Mouse (Mus musculus): ENCODE measurements around the gene Wfdc15b. TPM values are rescaled to one million over a fixed set of nuclear protein-coding genes. Genes with fewer than 3 reads are reported as not detected.

Gene Wfdc15b
- polyA plus RNA-seq, 1 experiment from 2014 or later, result 100 TPM

DNA sequence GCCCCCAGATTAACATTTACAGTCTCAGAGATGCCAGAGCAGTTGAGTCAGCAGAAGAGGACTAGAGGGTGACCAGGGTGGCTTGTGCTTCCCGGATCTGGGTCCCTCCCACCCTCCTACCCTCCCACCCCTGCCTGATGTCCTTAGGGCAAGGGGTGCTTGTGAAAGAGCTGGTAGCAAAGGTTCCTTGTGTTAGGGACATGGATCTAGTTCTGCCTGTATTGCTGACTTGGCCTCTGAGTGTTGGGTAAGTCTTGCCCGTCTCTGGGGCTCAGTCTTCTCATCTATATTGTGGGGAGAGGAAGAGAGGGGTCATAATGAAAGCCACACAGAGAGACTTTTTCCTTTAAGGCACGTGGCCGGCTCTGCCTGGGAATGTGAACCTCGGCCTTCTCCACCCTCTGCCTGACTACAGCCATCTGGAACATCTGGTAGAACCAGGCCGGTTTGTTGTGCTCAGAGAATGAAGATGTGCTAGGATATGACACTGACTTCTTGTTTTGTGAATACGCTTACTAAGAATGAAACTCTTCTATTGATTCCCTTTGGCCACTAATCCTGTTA is 38.7 kb downstream of the Wfdc15b start, which contains the start of gene Wfdc5:
Gene Wfdc5 (minus strand): TSS at position 51 of the 564 bp plus-strand sequence.
- Histone ChIP-seq H3K4me3 (ENCODE audit: low read length) (no peak within 1 kb of the TSS), H3K27ac (ENCODE audit: low read length) (no peak within 1 kb of the TSS), H3K4me1 (ENCODE audit: insufficient read depth, low read length) (no peaks in the 10 kb centered on the region), H3K36me3 (ENCODE audit: insufficient read depth, low read length) (no peaks in the 10 kb centered on the region), H3K9me3 (ENCODE audit: low read length) (no peaks in the 10 kb centered on the region), H3K27me3 (ENCODE audit: insufficient read depth, low read length) (peaks cover 2% of the 10 kb centered on the region; the same call in 1 of the 2 replicates), H3K4me2 (replicated peaks; ENCODE audit: low read depth, low read length) (no peak within 1 kb of the TSS), H3K9ac (replicated peaks; ENCODE audit: low read length) (no peak within 1 kb of the TSS)
- ATAC-seq (ENCODE audit: low FRiP score, low TSS enrichment), result no peak
- WGBS, result 78% methylated on average over 7 of the region's 7 CpGs

DNA sequence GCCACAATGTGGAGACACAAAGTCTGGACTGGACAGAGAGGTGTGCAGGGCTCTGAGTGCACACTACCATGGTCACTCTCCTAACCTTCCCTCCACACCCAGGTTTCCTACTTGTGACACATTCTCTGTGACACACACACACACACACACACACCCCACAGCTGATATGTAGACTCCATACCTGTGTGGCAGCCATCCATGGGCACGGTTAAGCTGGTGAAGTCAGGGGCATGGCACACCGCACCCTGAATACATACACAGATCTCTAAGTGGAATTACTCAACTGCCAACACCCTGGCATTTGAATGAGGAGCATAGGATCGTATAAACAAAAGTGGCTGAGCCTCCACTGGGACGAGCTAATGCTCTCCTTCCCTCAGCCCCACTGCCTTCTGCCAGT is 40.7 kb downstream of the Wfdc15b start:
- Histone ChIP-seq H3K27ac (ENCODE audit: low read length) (no peak overlapping the region), H3K9ac (replicated peaks; ENCODE audit: low read length) (no peak overlapping the region)
- WGBS, result 80% methylated on average over 4 of the region's 4 CpGs

DNA sequence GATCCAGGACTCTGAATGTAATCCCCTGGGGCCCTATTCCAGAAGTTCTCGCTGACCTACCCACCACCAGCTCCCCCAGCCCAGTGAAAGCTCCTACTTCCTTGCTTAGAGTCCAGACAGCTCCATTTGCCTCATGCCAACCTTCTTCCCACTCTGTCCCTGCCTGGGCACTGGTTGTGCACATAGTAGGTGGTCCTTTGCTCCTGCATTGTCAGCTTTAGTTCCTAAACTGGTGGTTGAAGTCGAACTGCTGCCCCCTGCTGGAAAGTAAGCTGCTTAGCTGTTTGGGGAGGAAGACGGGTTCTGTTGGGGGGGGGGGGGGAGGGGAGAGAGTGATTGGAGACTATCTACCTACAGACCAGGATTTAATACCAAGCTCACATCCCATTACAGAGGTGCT is 41.3 kb downstream of the Wfdc15b start:
- ATAC-seq (ENCODE audit: low FRiP score, low TSS enrichment), result no peak

More for the DNA sequence above, 40.7 kb downstream of the Wfdc15b start:
- H3K4me1 ChIP-seq (ENCODE audit: insufficient read depth, low read length), result no peaks in the 10 kb centered on the region
- peaks cover 3% of the 10 kb centered on the region; the same call in 1 of the 2 replicates for H3K27me3 ChIP-seq (ENCODE audit: insufficient read depth, low read length)
- H3K4me2 ChIP-seq (replicated peaks; ENCODE audit: low read depth, low read length), result no peak overlapping the region
- no peak overlapping the region for H3K4me3 ChIP-seq (ENCODE audit: low read length)
- no peaks in the 10 kb centered on the region for H3K9me3 ChIP-seq (ENCODE audit: low read length)
- H3K36me3 ChIP-seq (ENCODE audit: insufficient read depth, low read length), result no peaks in the 10 kb centered on the region
- no peak for ATAC-seq (ENCODE audit: low FRiP score, low TSS enrichment)

DNA sequence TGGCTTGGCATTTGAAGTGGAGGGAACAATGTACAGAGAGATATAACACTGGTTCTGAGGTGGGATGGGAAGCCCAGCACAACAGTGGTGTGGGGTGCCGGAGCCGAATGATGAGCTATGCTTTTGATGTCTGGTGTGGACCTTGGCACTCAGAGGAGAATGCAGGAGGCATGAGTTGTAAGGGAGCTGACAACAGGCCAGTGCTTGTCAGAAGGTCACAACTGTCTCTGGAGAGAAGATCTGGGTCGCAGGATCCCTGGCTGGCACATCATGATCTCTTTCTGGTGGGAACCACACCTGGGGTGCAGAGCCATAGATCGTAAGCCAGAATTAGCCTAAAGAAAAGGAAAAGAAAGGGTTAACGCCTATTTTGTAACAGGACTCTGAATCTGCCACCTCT is 43.6 kb downstream of the Wfdc15b start:
- no peak overlapping the region for H3K4me3 ChIP-seq (ENCODE audit: low read length)
- no peaks in the 10 kb centered on the region for H3K36me3 ChIP-seq (ENCODE audit: insufficient read depth, low read length)
- H3K27ac ChIP-seq (ENCODE audit: low read length), result no peak overlapping the region
- peaks cover 8% of the 10 kb centered on the region; the same call in 1 of the 2 replicates for H3K27me3 ChIP-seq (ENCODE audit: insufficient read depth, low read length)
- no peaks in the 10 kb centered on the region for H3K4me1 ChIP-seq (ENCODE audit: insufficient read depth, low read length)
- 52% methylated on average over 5 of the region's 5 CpGs for WGBS
- ATAC-seq (ENCODE audit: low FRiP score, low TSS enrichment), result no peak
- H3K4me2 ChIP-seq (replicated peaks; ENCODE audit: low read depth, low read length), result no peak overlapping the region
- H3K9ac ChIP-seq (replicated peaks; ENCODE audit: low read length), result no peak overlapping the region
- H3K9me3 ChIP-seq (ENCODE audit: low read length), result no peaks in the 10 kb centered on the region

More for the DNA sequence above, 41.3 kb downstream of the Wfdc15b start:
- Histone ChIP-seq H3K27ac (ENCODE audit: low read length) (no peak overlapping the region), H3K4me1 (ENCODE audit: insufficient read depth, low read length) (no peaks in the 10 kb centered on the region), H3K9me3 (ENCODE audit: low read length) (no peaks in the 10 kb centered on the region), H3K36me3 (ENCODE audit: insufficient read depth, low read length) (no peaks in the 10 kb centered on the region), H3K9ac (replicated peaks; ENCODE audit: low read length) (no peak overlapping the region), H3K27me3 (ENCODE audit: insufficient read depth, low read length) (peaks cover 3% of the 10 kb centered on the region; the same call in 1 of the 2 replicates), H3K4me2 (replicated peaks; ENCODE audit: low read depth, low read length) (no peak overlapping the region), H3K4me3 (ENCODE audit: low read length) (no peak overlapping the region)
- 45% methylated on average over 3 of the region's 3 CpGs for WGBS

DNA sequence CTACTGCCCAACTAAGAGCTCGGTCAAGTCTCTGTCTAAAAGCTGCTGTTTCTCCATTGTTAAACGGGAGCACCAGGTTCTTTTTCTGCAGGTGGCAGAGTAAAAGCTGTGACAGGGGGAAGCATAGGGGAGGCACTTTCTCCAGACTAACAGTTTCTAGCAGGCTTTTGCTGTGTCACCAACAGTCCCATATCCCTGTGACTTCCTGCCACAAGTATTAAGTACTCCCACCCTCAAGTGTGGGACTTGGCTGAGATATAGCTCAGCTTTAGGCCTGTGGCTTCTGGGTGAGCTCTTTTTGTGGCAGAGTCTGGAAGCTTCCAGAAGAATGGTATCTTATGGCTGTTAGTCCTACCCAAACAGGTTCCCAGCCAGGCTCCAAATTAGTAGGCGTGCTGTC is 45.6 kb downstream of the Wfdc15b start:
- no peak overlapping the region for H3K4me2 ChIP-seq (replicated peaks; ENCODE audit: low read depth, low read length)
- H3K27me3 ChIP-seq (ENCODE audit: insufficient read depth, low read length), result peaks cover 19% of the 10 kb centered on the region
- H3K36me3 ChIP-seq (ENCODE audit: insufficient read depth, low read length), result no peaks in the 10 kb centered on the region
- no peak overlapping the region for H3K4me3 ChIP-seq (ENCODE audit: low read length)
- H3K27ac ChIP-seq (ENCODE audit: low read length), result no peak overlapping the region
- no peak for ATAC-seq (ENCODE audit: low FRiP score, low TSS enrichment)
- H3K9ac ChIP-seq (replicated peaks; ENCODE audit: low read length), result no peak overlapping the region
- 85% methylated on average over 3 of the region's 3 CpGs for WGBS
- no peaks in the 10 kb centered on the region for H3K9me3 ChIP-seq (ENCODE audit: low read length)
- H3K4me1 ChIP-seq (ENCODE audit: insufficient read depth, low read length), result peaks cover 6% of the 10 kb centered on the region

DNA sequence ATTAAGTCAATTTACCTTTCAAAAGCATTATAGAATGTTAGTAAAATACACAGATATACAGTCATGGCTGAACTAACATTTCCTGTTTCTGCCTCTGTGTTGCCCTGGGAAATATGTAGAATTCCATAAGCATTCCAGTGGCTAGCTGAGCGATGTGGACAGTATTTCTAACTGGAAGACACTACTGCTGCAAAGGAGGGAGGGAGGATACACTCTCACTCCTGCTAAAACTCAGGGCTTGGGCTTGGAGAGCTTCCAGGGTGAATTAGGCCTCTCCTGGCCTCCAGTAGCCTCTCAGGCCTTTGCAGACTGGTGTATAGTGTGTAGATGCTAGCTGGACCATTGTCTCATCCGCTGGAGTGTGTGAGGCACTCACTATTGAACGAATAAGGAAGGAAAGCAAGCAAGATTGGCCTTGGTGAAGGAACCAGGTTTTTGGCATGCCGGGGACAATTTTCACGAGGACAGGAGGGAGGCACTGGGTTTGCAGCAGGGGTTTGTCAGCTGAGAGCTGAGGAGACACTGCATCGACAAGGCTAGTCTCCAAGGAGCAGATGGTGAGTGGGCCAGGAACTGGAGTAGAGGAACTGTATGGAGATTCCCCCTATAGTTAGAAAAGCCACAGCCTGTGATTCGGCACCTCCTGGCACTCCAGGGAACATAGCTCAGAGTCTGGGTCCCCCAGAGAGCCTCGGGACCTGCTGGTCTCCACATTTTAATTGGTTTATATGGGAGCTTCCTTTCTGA is 46.6 kb downstream of the Wfdc15b start:
- Histone ChIP-seq H3K4me2 (replicated peaks; ENCODE audit: low read depth, low read length) (no peak overlapping the region), H3K27ac (ENCODE audit: low read length) (no peak overlapping the region), H3K4me3 (ENCODE audit: low read length) (no peak overlapping the region), H3K4me1 (ENCODE audit: insufficient read depth, low read length) (peaks cover 7% of the 10 kb centered on the region), H3K27me3 (ENCODE audit: insufficient read depth, low read length) (peaks cover 29% of the 10 kb centered on the region), H3K36me3 (ENCODE audit: insufficient read depth, low read length) (no peaks in the 10 kb centered on the region), H3K9me3 (ENCODE audit: low read length) (no peaks in the 10 kb centered on the region), H3K9ac (replicated peaks; ENCODE audit: low read length) (no peak overlapping the region)
- no peak for ATAC-seq (ENCODE audit: low FRiP score, low TSS enrichment)
- WGBS, result 69% methylated on average over 8 of the region's 8 CpGs

DNA sequence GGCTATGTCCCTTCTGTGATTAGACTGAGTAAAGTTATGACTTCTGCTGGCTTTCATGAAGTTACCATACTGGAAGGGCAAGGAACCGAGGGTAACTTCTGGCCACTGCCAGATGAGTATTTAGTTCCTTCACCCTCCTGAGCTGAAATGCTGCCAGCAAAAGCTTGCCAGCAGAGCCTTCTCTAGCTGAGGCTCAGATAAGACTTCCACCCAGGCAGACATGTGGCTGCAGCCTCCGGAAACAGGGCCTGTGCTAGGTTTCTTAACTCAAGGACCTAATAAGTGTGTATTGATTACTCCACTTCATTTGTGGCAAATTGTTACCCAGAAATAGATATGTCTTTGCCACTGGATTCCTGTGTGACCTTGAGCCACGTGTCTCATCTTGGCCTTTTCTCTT is 48.1 kb downstream of the Wfdc15b start:
- no peaks in the 10 kb centered on the region for H3K36me3 ChIP-seq (ENCODE audit: insufficient read depth, low read length)
- no peak overlapping the region for H3K4me3 ChIP-seq (ENCODE audit: low read length)
- no peaks in the 10 kb centered on the region for H3K9me3 ChIP-seq (ENCODE audit: low read length)
- H3K27me3 ChIP-seq (ENCODE audit: insufficient read depth, low read length), result peaks cover 44% of the 10 kb centered on the region
- H3K27ac ChIP-seq (ENCODE audit: low read length), result no peak overlapping the region
- 73% methylated on average over 3 of the region's 3 CpGs for WGBS
- no peak overlapping the region for H3K9ac ChIP-seq (replicated peaks; ENCODE audit: low read length)
- ATAC-seq (ENCODE audit: low FRiP score, low TSS enrichment), result no peak
- H3K4me2 ChIP-seq (replicated peaks; ENCODE audit: low read depth, low read length), result no peak overlapping the region
- H3K4me1 ChIP-seq (ENCODE audit: insufficient read depth, low read length), result peaks cover 9% of the 10 kb centered on the region

DNA sequence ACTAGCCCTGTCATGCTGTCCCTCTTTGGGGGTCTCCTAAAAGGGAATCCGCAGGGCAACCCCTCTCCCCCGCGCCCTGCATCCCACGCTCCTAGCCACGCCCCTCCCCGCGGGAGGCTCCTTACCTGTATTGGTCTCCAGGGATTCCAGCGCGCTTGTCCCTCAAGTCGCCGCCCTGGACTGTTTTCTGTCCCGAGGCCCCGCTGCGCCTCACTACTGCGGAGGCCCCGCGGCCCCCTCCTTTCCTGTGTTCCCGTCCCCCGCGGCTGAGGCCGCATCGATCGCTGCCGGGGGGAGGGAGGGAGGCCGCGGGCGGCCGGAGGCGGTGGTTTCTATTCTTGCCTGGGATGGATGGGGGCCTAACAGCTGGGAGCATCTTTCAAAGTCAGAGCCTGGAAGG is 50.6 kb downstream of the Wfdc15b start, which contains the start of gene Kcns1:
Gene Kcns1 (minus strand): TSS at position 212 of the 400 bp plus-strand sequence.
- under 1% methylated on average over 24 of the region's 29 CpGs for WGBS
- peaks cover 15% of the 10 kb centered on the region for H3K4me1 ChIP-seq (ENCODE audit: insufficient read depth, low read length)
- no peak within 1 kb of the TSS for H3K9ac ChIP-seq (replicated peaks; ENCODE audit: low read length)
- peak within 1 kb of the TSS; percentile 50 for H3K4me2 ChIP-seq (replicated peaks; ENCODE audit: low read depth, low read length)
- H3K4me3 ChIP-seq (ENCODE audit: low read length), result peak within 1 kb of the TSS; percentile 37
- H3K27me3 ChIP-seq (ENCODE audit: insufficient read depth, low read length), result peaks cover 64% of the 10 kb centered on the region
- ATAC-seq (ENCODE audit: low FRiP score, low TSS enrichment), result no peak
- H3K27ac ChIP-seq (ENCODE audit: low read length), result no peak within 1 kb of the TSS
- H3K9me3 ChIP-seq (ENCODE audit: low read length), result no peaks in the 10 kb centered on the region
- H3K36me3 ChIP-seq (ENCODE audit: insufficient read depth, low read length), result no peaks in the 10 kb centered on the region

DNA sequence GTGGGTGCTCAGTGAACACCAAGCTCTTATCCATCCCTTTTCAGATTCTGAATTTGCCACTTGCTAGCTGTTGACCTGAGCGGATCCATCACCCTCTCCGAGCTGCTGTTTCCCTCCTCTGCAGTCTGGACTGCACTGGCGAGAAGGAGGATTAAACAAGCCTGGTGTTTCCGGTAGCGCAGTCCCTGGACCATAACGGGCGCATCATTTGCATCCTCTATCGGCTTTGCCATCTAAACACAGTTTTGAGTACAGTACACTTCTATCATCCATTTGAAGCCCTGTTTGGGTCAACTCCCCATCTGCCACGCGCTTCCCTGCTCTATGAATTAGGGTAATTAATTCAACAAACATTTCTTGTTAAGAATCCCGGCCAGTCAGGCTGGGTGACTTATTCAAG is 51.1 kb downstream of the Wfdc15b start:
- Histone ChIP-seq H3K9ac (replicated peaks; ENCODE audit: low read length) (no peak overlapping the region), H3K4me3 (ENCODE audit: low read length) (no peak overlapping the region), H3K27me3 (ENCODE audit: insufficient read depth, low read length) (peaks cover 64% of the 10 kb centered on the region), H3K9me3 (ENCODE audit: low read length) (no peaks in the 10 kb centered on the region), H3K4me1 (ENCODE audit: insufficient read depth, low read length) (peaks cover 15% of the 10 kb centered on the region), H3K36me3 (ENCODE audit: insufficient read depth, low read length) (no peaks in the 10 kb centered on the region), H3K4me2 (replicated peaks; ENCODE audit: low read depth, low read length) (no peak overlapping the region), H3K27ac (ENCODE audit: low read length) (no peak overlapping the region)
- WGBS, result 5% methylated on average over 11 of the region's 11 CpGs
- no peak for ATAC-seq (ENCODE audit: low FRiP score, low TSS enrichment)

DNA sequence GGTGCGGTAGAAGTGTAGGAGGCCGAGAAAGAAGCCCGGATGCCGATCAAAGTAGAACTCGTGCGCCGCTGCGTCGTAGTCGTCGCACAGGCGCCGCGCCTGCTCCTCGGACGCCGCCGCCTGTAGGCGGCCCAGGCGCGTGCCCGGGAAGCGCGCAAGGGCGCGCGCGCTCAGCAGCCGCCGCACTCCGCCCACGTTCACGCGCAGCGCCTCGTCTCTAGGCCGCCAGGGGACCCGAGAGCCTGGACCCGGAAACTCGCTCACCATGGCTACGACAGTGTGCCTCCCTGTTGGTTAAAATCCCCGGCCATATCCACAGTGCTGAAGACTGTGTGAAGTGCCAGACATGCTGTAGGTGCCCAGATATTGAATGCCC is 52.9 kb downstream of the Wfdc15b start:
- peaks cover 15% of the 10 kb centered on the region for H3K4me1 ChIP-seq (ENCODE audit: insufficient read depth, low read length)
- peak overlapping the region; percentile 56 for H3K4me2 ChIP-seq (replicated peaks; ENCODE audit: low read depth, low read length)
- H3K4me3 ChIP-seq (ENCODE audit: low read length), result peak overlapping the region; percentile 34
- WGBS, result 6% methylated on average over 42 of the region's 42 CpGs
- no peaks in the 10 kb centered on the region for H3K36me3 ChIP-seq (ENCODE audit: insufficient read depth, low read length)
- no peak overlapping the region for H3K27ac ChIP-seq (ENCODE audit: low read length)
- H3K9ac ChIP-seq (replicated peaks; ENCODE audit: low read length), result no peak overlapping the region; the same call in 1 of the 2 replicates
- no peak for ATAC-seq (ENCODE audit: low FRiP score, low TSS enrichment)
- no peaks in the 10 kb centered on the region for H3K9me3 ChIP-seq (ENCODE audit: low read length)
- peaks cover 64% of the 10 kb centered on the region for H3K27me3 ChIP-seq (ENCODE audit: insufficient read depth, low read length)

All from kidney, embryonic 16.5 days (tissue).